Mouse (Mus musculus): ENCODE measurements around the gene Prss27.
A peak's percentile ranks its signal among the peaks of the same experiment; 100 is the strongest.
"Not testable (repeated sequence)": the region's sequence is repeated elsewhere in the genome, so short reads cannot be mapped to it uniquely, and the experiment has no call there.

Prss27 gene

GRCm38 (mm10) chr17:24030551-24030950, 7.4 kb upstream of the Prss27 start:
- DNase-seq (ENCODE audit: low spot score in 2 of 2), result no peak

GRCm38 (mm10) chr17:24035087-24035486, 2.9 kb upstream of the Prss27 start:
- no peak for DNase-seq (ENCODE audit: low spot score in 2 of 2)

- no peak for DNase-seq (ENCODE audit: low spot score in 2 of 2)
Observed at GRCm38 (mm10) chr17:24036954-24037353, 990 bp upstream of the Prss27 start.

GRCm38 (mm10) chr17:24037360-24037759, 584 bp upstream of the Prss27 start:
- no peak for DNase-seq (ENCODE audit: low spot score in 2 of 2)

- DNase-seq (ENCODE audit: low spot score in 2 of 2), result no peak
Observed at GRCm38 (mm10) chr17:24044482-24044881, 6.5 kb downstream of the Prss27 start.

- DNase-seq (ENCODE audit: low spot score in 2 of 2), result no peak
Observed at GRCm38 (mm10) chr17:24045608-24046007, 7.7 kb downstream of the Prss27 start.

- no peak for DNase-seq (ENCODE audit: low spot score in 2 of 2)
Observed at GRCm38 (mm10) chr17:24046026-24046425, 8.1 kb downstream of the Prss27 start.

- DNase-seq (ENCODE audit: low spot score in 2 of 2), result no peak
Observed at GRCm38 (mm10) chr17:24048053-24048452, 10.1 kb downstream of the Prss27 start.

GRCm38 (mm10) chr17:24049008-24049407, 11.1 kb downstream of the Prss27 start:
- DNase-seq (ENCODE audit: low spot score in 2 of 2), result peak; percentile 32 to 50

- DNase-seq (ENCODE audit: low spot score in 2 of 2), result no peak
Observed at GRCm38 (mm10) chr17:24056636-24057625, 19.0 kb downstream of the Prss27 start.

- no peak for DNase-seq (ENCODE audit: low spot score in 2 of 2)
Observed at GRCm38 (mm10) chr17:24057730-24058245, 19.8 kb downstream of the Prss27 start.

- no peak for DNase-seq (ENCODE audit: low spot score in 2 of 2)
Observed at GRCm38 (mm10) chr17:24062459-24063155, 24.7 kb downstream of the Prss27 start.

- peak; percentile 22 to 42 for DNase-seq (ENCODE audit: low spot score in 2 of 2)
Observed at GRCm38 (mm10) chr17:24068271-24068670, 30.3 kb downstream of the Prss27 start.

- DNase-seq (ENCODE audit: low spot score in 2 of 2), result no peak
Observed at GRCm38 (mm10) chr17:24069531-24069930, 31.6 kb downstream of the Prss27 start.

GRCm38 (mm10) chr17:24072919-24073696, 35.2 kb downstream of the Prss27 start, which contains the start of gene Kctd5:
Gene Kctd5, minus strand, starts transcription at chr17:24073485.
- DNase-seq (ENCODE audit: low spot score in 2 of 2), result peak; percentile 83 to 96

GRCm38 (mm10) chr17:24077101-24077500, 39.2 kb downstream of the Prss27 start:
- no peak for DNase-seq (ENCODE audit: low spot score in 2 of 2)

GRCm38 (mm10) chr17:24084593-24084992, 46.6 kb downstream of the Prss27 start:
- no peak for DNase-seq (ENCODE audit: low spot score in 2 of 2)

GRCm38 (mm10) chr17:24086399-24086798, 48.5 kb downstream of the Prss27 start:
- not testable (repeated sequence) for DNase-seq (ENCODE audit: low spot score in 2 of 2)

GRCm38 (mm10) chr17:24090575-24090974, 52.6 kb downstream of the Prss27 start:
- DNase-seq (ENCODE audit: low spot score in 2 of 2), result no peak

All from left cerebral cortex, adult 9 months (tissue).